Mouse (Mus musculus): ENCODE measurements around the gene Rasa4.
"Not testable (repeated sequence)": the region's sequence is repeated elsewhere in the genome, so short reads cannot be mapped to it uniquely, and the experiment has no call there.

Gene Rasa4

GRCm38 (mm10) chr5:136069411-136069810 lies 14.3 kb upstream of the Rasa4 start:
- DNase-seq, result no peak

- no peak for DNase-seq
These were observed 10.7 kb upstream of the Rasa4 start for GRCm38 (mm10) chr5:136073051-136073450.

GRCm38 (mm10) chr5:136073526-136073925 lies 10.2 kb upstream of the Rasa4 start:
- DNase-seq, result no peak

GRCm38 (mm10) chr5:136075076-136075475 lies 8.6 kb upstream of the Rasa4 start:
- DNase-seq, result no peak

- DNase-seq, result peak in 1 of 2 experiments; percentile 30
These were observed 7.4 kb upstream of the Rasa4 start for GRCm38 (mm10) chr5:136076284-136076683.

- no peak for DNase-seq
These were observed 6.6 kb upstream of the Rasa4 start for GRCm38 (mm10) chr5:136077001-136077550.

GRCm38 (mm10) chr5:136078136-136078535 lies 5.6 kb upstream of the Rasa4 start:
- DNase-seq, result no peak

- DNase-seq, result no peak
These were observed 1.4 kb upstream of the Rasa4 start for GRCm38 (mm10) chr5:136082345-136082744.

- no peak for DNase-seq
These were observed 597 bp downstream of the Rasa4 start for GRCm38 (mm10) chr5:136084144-136084881.

- peak; percentile 81 to 85 for DNase-seq
These were observed 1.4 kb downstream of the Rasa4 start for GRCm38 (mm10) chr5:136084891-136085651.

GRCm38 (mm10) chr5:136086290-136086689 lies 2.6 kb downstream of the Rasa4 start:
- DNase-seq, result no peak

- DNase-seq, result peak; percentile 60 to 63
These were observed 5.3 kb downstream of the Rasa4 start for GRCm38 (mm10) chr5:136088821-136089575.

- DNase-seq, result no peak
These were observed 8.2 kb downstream of the Rasa4 start for GRCm38 (mm10) chr5:136091927-136092326.

GRCm38 (mm10) chr5:136094249-136095010 lies 10.7 kb downstream of the Rasa4 start:
- DNase-seq, result peak in 1 of 2 experiments; percentile 28

- no peak for DNase-seq
These were observed 11.4 kb downstream of the Rasa4 start for GRCm38 (mm10) chr5:136095089-136095488.

GRCm38 (mm10) chr5:136098536-136098935 lies 14.8 kb downstream of the Rasa4 start:
- no peak for DNase-seq

- peak; percentile 87 to 89 for DNase-seq
These were observed 18.5 kb downstream of the Rasa4 start for GRCm38 (mm10) chr5:136102099-136102820.

GRCm38 (mm10) chr5:136104511-136104910 lies 20.8 kb downstream of the Rasa4 start:
- DNase-seq, result peak; percentile 55 to 78

- DNase-seq, result no peak
These were observed 24.8 kb downstream of the Rasa4 start for GRCm38 (mm10) chr5:136108486-136108885.

- no peak for DNase-seq
These were observed 25.3 kb downstream of the Rasa4 start for GRCm38 (mm10) chr5:136109042-136109441.

- DNase-seq, result not testable (repeated sequence)
These were observed 29.8 kb downstream of the Rasa4 start for GRCm38 (mm10) chr5:136113546-136113945.

Data from cerebellum, postnatal 10 days (tissue).